Mouse (Mus musculus): ENCODE measurements around the gene Pxt1. TPM values are rescaled to one million over a fixed set of nuclear protein-coding genes. Genes with fewer than 3 reads are reported as not detected.

Gene Pxt1
- total and polyA plus RNA-seq, 2 experiments from 2014 or later: not detected

- Histone ChIP-seq H3K9me3 (ENCODE audit: low read length) (no peaks in the 10 kb centered on the region), H3K27me3 (ENCODE audit: insufficient read depth, low read length) (no peaks in the 10 kb centered on the region), H3K4me3 (ENCODE audit: low read depth, low read length) (no peak overlapping the region), H3K27ac (ENCODE audit: low read depth, low read length) (peak overlapping the region; percentile 87), H3K36me3 (ENCODE audit: insufficient read depth) (no peaks in the 10 kb centered on the region), H3K4me1 (ENCODE audit: insufficient read depth) (peaks cover 23% of the 10 kb centered on the region; the same call in 1 of the 2 replicates), H3K4me2 (ENCODE audit: low read depth) (peak overlapping the region; percentile 24; the same call in 1 of the 2 replicates), H3K9ac (no peak overlapping the region)
- WGBS: 23% methylated on average over 23 of the region's 23 CpGs
- peak; percentile 95 for ATAC-seq
- peak; percentile 82 for DNase-seq
- peak; percentile 75 for TF ChIP-seq CTCF (IDR thresholded peaks at IDR 0.05; ENCODE audit: low read depth)
These were observed 38.9 kb downstream of the Pxt1 start for GRCm38 (mm10) chr17:28904546-28905376.

- 77% methylated on average over 4 of the region's 4 CpGs for WGBS
- H3K4me2 ChIP-seq (ENCODE audit: low read depth): no peak overlapping the region
- no peak overlapping the region for H3K9ac ChIP-seq
- H3K4me1 ChIP-seq (ENCODE audit: insufficient read depth): peaks cover 14% of the 10 kb centered on the region; the same call in 1 of the 2 replicates
- DNase-seq (no peak), ATAC-seq (no peak)
- TF ChIP-seq CTCF (IDR thresholded peaks at IDR 0.05; ENCODE audit: low read depth): 0 out of 2 replicates have a peak, but pooled peaks have one; percentile 12
- H3K9me3 ChIP-seq (ENCODE audit: low read length): no peaks in the 10 kb centered on the region
- no peak overlapping the region for H3K27ac ChIP-seq (ENCODE audit: low read depth, low read length)
- no peaks in the 10 kb centered on the region for H3K27me3 ChIP-seq (ENCODE audit: insufficient read depth, low read length)
- H3K4me3 ChIP-seq (ENCODE audit: low read depth, low read length): no peak overlapping the region
- no peaks in the 10 kb centered on the region for H3K36me3 ChIP-seq (ENCODE audit: insufficient read depth)
These were observed 42.1 kb downstream of the Pxt1 start for GRCm38 (mm10) chr17:28901559-28901958.

- no peak for ATAC-seq
- no peak overlapping the region for H3K4me2 ChIP-seq (ENCODE audit: low read depth)
- no peak overlapping the region for H3K9ac ChIP-seq
- no peaks in the 10 kb centered on the region for H3K27me3 ChIP-seq (ENCODE audit: insufficient read depth, low read length)
- no peak for TF ChIP-seq CTCF (IDR thresholded peaks at IDR 0.05; ENCODE audit: low read depth)
- peaks cover 2% of the 10 kb centered on the region; the same call in 1 of the 2 replicates for H3K4me1 ChIP-seq (ENCODE audit: insufficient read depth)
- 75% methylated on average over 19 of the region's 19 CpGs for WGBS
- H3K9me3 ChIP-seq (ENCODE audit: low read length): no peaks in the 10 kb centered on the region
- no peak for DNase-seq
- H3K4me3 ChIP-seq (ENCODE audit: low read depth, low read length): no peak overlapping the region
- H3K27ac ChIP-seq (ENCODE audit: low read depth, low read length): no peak overlapping the region
- H3K36me3 ChIP-seq (ENCODE audit: insufficient read depth): no peaks in the 10 kb centered on the region
These were observed 44.2 kb downstream of the Pxt1 start for GRCm38 (mm10) chr17:28899427-28899826.

- no peak for ATAC-seq
- H3K4me3 ChIP-seq (ENCODE audit: low read depth, low read length): no peak overlapping the region
- H3K27ac ChIP-seq (ENCODE audit: low read depth, low read length): no peak overlapping the region
- no peak overlapping the region for H3K4me2 ChIP-seq (ENCODE audit: low read depth)
- no peaks in the 10 kb centered on the region for H3K9me3 ChIP-seq (ENCODE audit: low read length)
- H3K36me3 ChIP-seq (ENCODE audit: insufficient read depth): no peaks in the 10 kb centered on the region
- WGBS: 78% methylated on average over 5 of the region's 5 CpGs
- H3K4me1 ChIP-seq (ENCODE audit: insufficient read depth): no peaks in the 10 kb centered on the region
- DNase-seq: no peak
- H3K27me3 ChIP-seq (ENCODE audit: insufficient read depth, low read length): no peaks in the 10 kb centered on the region
- no peak overlapping the region for H3K9ac ChIP-seq
- no peak for TF ChIP-seq CTCF (IDR thresholded peaks at IDR 0.05; ENCODE audit: low read depth)
These were observed 45.4 kb downstream of the Pxt1 start for GRCm38 (mm10) chr17:28898249-28898648.

GRCm38 (mm10) chr17:28897817-28898216 lies 45.8 kb downstream of the Pxt1 start:
- no peaks in the 10 kb centered on the region for H3K9me3 ChIP-seq (ENCODE audit: low read length)
- no peaks in the 10 kb centered on the region for H3K4me1 ChIP-seq (ENCODE audit: insufficient read depth)
- ATAC-seq: no peak
- no peak overlapping the region for H3K4me3 ChIP-seq (ENCODE audit: low read depth, low read length)
- no peak for TF ChIP-seq CTCF (IDR thresholded peaks at IDR 0.05; ENCODE audit: low read depth)
- WGBS: 88% methylated on average over 5 of the region's 5 CpGs
- H3K36me3 ChIP-seq (ENCODE audit: insufficient read depth): no peaks in the 10 kb centered on the region
- no peak overlapping the region for H3K27ac ChIP-seq (ENCODE audit: low read depth, low read length)
- DNase-seq: no peak
- no peaks in the 10 kb centered on the region for H3K27me3 ChIP-seq (ENCODE audit: insufficient read depth, low read length)
- H3K4me2 ChIP-seq (ENCODE audit: low read depth): no peak overlapping the region
- H3K9ac ChIP-seq: no peak overlapping the region

GRCm38 (mm10) chr17:28896095-28896780 lies 47.4 kb downstream of the Pxt1 start:
- Histone ChIP-seq H3K27me3 (ENCODE audit: insufficient read depth, low read length) (no peaks in the 10 kb centered on the region), H3K27ac (ENCODE audit: low read depth, low read length) (no peak overlapping the region), H3K9ac (no peak overlapping the region), H3K9me3 (ENCODE audit: low read length) (no peaks in the 10 kb centered on the region), H3K4me2 (ENCODE audit: low read depth) (no peak overlapping the region), H3K4me3 (ENCODE audit: low read depth, low read length) (no peak overlapping the region), H3K36me3 (ENCODE audit: insufficient read depth) (no peaks in the 10 kb centered on the region), H3K4me1 (ENCODE audit: insufficient read depth) (no peaks in the 10 kb centered on the region)
- TF ChIP-seq CTCF (IDR thresholded peaks at IDR 0.05; ENCODE audit: low read depth): peak; percentile 31
- ATAC-seq (no peak), DNase-seq (no peak)
- WGBS: 94% methylated on average over 11 of the region's 11 CpGs
